Mouse (Mus musculus) liver, adult (tissue): Measurements from ENCODE around the gene Fbln1.

ENCODE experiments used
- GATA4 ChIP-seq: IDR thresholded peaks from 2 replicates; pipeline ENCODE4 v1.6.1; 2014; ENCODE audit warnings: mild to moderate bottlenecking, low read length; ENCODE audit not compliant: insufficient replicate concordance

The Fbln1 gene

DNA sequence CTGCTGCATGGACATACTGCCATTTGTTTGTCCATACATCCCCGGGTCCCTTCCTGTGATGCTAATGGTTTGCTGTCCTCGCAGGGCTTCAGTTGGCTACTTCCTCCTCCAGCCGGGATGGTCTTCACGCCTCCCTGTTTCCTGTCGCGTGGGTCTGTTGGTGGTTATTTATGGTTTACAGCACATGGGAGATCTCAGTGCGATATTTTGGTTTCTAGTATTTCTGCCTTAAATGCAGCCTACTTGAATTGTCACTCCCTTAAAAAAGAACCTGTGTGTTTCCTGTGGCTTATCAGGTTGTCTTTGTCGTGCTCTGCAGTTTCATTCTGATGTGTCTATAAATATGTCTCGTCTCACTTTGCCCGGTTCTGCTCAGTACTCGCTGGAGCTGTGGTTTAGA is 122.1 kb downstream of the Fbln1 start:
- no peak for TF ChIP-seq GATA4

DNA sequence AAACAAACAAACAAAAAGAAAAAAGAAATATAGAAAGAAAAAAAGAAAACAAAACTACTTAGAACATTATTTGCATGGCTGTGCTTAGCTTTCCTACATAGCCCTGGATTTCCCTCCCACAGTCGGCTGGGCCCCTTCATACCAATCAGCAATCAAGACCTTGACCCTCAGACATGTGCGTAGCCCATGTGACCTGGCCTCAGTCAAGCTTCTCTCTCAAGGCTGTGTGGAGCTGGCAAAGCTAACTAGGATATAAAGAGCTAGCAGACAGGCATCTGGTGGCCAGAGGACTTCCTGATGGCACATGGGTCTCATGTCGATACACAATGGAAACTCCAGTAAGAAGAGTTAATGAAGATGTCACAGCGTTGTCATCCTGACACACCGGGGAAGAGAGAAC is 123.3 kb downstream of the Fbln1 start:
- no peak for TF ChIP-seq GATA4

DNA sequence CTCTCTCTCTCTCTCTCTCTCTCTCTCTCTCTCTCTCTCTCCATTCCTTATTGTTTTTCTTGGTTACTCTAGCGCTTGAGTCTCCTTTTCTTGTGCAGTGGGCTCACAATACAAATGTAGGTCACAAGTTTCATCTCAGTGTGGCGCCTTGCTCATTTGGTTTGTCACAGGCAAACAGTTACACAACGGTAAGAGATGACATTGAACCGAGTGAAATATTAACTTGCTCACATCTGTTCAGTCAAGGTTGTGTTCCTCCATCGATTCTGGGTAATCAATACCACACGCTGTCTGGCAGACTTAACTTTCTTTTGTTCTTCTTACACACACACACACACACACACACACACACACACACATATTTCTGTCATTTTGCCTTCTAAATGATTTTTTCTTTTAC is 124.3 kb downstream of the Fbln1 start:
- TF ChIP-seq GATA4 = no peak

DNA sequence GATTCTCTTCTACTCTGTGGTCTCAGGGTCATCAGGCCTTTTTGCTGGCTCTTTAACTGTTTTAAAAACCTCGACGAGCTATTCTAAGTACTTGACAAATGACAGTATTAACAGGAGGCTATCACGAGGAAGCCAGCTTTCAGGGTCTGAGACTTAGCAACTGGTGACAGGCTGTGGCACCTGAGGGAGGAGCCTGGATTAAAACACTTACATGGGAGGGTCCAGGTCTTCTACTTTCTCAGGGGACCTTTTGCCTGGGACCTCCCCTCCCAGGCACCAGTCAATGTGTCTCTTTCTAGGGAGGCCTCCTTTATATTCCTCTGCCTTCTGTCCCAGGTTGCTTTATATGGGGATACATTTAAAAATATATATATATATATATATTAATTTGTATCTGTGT is 128.5 kb downstream of the Fbln1 start:
- TF ChIP-seq GATA4 = no peak

DNA sequence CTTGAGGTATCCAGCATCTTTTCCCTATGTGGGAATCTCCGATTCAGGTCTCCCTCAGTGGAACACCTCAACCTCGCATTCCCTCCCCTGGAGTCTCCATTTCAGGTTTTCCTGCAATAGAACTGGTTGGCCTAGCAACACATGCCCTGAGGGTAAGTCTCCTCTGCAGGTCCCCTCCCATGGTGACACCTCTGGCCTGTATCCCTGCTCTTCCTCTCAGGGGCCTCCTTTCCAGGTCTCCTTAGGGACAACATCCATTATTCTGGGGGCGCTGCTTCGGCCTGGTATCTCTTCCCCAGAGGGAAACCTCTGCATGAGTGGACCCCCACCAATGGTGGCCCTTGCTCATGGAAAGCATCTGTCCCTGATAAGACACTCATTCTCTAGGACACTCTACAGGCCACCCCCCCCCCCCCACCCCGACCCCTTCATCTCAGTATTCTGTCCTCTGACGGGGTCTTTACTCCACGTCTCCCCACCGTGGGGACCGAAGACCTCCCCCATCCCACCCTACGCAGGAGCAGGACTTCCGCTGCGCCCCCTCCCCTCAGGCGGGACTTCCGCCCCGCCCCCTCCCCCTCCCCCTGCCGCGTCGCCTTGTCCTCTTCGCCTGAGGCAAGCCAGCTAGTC is 130.0 kb downstream of the Fbln1 start, which contains the start of gene Atxn10:
Atxn10 (plus strand) TSS at position 575 of the 630 bp plus-strand sequence.
- no peak for TF ChIP-seq GATA4
